Mouse (Mus musculus): ENCODE results near the gene Ajm1.

Gene Ajm1

DNA sequence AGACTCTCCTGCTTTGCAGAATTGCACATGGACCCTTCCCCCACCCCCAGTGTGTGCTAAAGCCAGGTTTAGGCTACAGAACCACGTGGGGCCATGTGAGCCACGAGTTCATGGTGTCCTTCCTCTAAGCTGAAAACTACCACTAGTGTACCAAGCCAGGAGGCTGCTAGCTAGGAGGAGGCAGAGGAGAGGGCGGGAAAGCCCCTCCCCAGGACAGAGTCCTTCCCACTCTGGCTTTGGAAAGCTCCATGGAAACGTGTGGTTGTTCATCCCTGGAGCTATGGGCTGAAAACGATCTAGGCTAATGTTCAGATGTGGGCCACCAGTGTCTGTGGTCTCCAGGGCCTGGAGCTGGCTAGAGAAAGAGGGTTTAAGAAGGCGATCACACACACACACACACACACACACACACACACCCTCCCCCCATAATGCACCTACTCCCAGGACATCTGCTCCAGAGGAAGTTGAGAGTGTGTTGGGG lies 896 bp downstream of the Ajm1 start:
- TF ChIP-seq CTCF (conservative IDR thresholded peaks at IDR 0.05; ENCODE audit: low read length): no peak
- TF ChIP-seq NANOG (IDR thresholded peaks at IDR 0.05; ENCODE audit: borderline replicate concordance, low read length): no peak
- no peak for TF ChIP-seq POU5F1 (IDR thresholded peaks at IDR 0.05; ENCODE audit: borderline replicate concordance, low read length)
- H3K36me3 ChIP-seq (ENCODE audit: insufficient read depth, low read length): peaks cover 36% of the 10 kb centered on the region
- no peaks in the 10 kb centered on the region for H3K9me3 ChIP-seq (ENCODE audit: low read length)
- peaks cover 80% of the 10 kb centered on the region for H3K4me1 ChIP-seq (replicated peaks; ENCODE audit: low read depth, low read length)
- peaks cover 63% of the 10 kb centered on the region for H3K27me3 ChIP-seq (ENCODE audit: insufficient read depth, low read length)
- peak overlapping the region; percentile 46; the same call in 1 of the 2 replicates for H3K4me3 ChIP-seq (replicated peaks; ENCODE audit: low read length)

DNA sequence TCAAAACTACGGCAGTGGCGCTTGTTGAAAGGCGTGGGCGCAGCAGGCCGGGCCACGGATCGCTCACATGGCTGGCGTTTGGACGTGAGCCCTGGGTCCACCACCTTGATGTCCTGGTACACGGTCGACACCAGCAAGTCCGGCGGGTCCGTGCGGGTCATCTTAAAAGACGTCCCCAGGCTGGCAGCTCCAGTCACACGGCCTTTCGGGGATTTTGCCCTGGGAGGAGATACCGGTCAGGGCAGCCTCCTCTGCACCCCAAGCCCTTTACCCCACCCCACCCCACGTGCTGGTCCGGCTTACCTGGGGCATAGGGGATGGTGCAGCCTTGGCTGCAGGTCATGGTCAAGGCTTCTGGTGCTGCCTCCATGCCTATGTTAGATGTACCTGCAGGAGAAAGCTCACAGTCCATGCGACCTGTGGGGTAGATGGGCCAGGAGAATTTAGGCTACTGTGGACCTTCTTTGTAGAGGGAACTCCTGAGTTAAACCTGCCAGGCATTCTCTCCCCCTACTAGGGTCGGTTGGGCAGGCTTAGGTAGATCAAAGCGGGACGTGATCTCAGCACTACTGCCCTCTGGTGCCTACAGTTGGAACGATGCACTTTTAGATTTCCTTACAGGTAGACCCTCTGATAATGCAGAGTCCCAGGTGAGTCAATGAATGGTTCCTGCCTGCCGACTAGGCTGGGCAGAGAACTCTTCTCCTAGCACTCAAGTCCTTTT lies 1.7 kb downstream of the Ajm1 start:
- H3K4me1 ChIP-seq (replicated peaks; ENCODE audit: low read depth, low read length): peaks cover 83% of the 10 kb centered on the region
- H3K27me3 ChIP-seq (ENCODE audit: insufficient read depth, low read length): peaks cover 67% of the 10 kb centered on the region
- H3K4me3 ChIP-seq (replicated peaks; ENCODE audit: low read length): peak overlapping the region; percentile 69
- H3K9me3 ChIP-seq (ENCODE audit: low read length): no peaks in the 10 kb centered on the region
- TF ChIP-seq CTCF (conservative IDR thresholded peaks at IDR 0.05; ENCODE audit: low read length): peak; percentile 57
- TF ChIP-seq NANOG (IDR thresholded peaks at IDR 0.05; ENCODE audit: borderline replicate concordance, low read length): no peak
- TF ChIP-seq POU5F1 (IDR thresholded peaks at IDR 0.05; ENCODE audit: borderline replicate concordance, low read length): no peak
- H3K36me3 ChIP-seq (ENCODE audit: insufficient read depth, low read length): peaks cover 29% of the 10 kb centered on the region

DNA sequence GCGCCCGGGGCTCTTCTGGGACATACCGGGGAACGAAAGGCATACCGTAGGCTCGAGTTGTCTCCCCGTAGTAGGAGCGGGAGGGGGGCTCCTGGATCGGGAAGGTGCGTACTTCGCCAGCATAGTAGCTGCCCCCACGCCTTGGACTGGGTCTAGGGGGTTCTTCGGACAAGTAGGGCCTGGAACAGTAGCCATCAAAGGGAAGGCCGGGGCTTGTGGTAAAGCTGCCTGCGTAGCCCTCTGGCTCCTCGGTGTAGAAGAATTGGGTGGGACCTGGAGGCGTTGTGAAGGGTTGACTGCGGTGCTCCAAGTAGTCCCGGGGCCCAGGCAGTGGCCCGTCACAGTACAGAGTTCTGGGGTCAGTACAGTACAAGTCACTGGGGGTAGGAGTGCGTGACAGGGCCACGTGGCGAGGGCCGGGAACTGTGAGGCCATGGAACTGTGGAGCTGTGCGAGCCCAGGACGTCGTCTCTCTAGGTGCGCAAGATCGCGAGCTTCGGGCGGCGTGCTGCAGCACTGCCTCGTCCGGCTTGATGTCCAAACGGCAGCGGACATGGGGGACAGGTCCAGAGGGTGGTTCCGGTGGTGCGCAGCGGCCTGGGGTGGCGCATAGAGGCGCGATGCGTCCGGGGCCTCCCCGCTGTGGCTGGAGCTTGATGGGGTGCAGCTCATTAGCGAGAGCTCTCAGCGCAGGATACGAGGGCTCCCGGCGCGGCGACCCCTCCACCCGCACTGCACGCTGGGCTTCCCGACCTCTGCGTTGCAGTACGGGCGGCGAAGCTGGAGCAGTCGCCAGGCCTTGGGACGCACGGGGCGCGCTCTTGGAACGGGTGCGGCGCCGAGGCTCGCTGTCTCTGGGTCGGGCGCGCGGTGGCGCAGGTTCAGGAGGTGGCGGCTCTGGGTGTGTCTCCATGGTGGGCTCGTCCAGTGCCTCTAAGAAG lies 2.5 kb downstream of the Ajm1 start:
- H3K4me3 ChIP-seq (replicated peaks; ENCODE audit: low read length): peak overlapping the region; percentile 69
- peaks cover 78% of the 10 kb centered on the region for H3K4me1 ChIP-seq (replicated peaks; ENCODE audit: low read depth, low read length)
- peaks cover 20% of the 10 kb centered on the region for H3K36me3 ChIP-seq (ENCODE audit: insufficient read depth, low read length)
- peaks cover 67% of the 10 kb centered on the region for H3K27me3 ChIP-seq (ENCODE audit: insufficient read depth, low read length)
- no peak for TF ChIP-seq POU5F1 (IDR thresholded peaks at IDR 0.05; ENCODE audit: borderline replicate concordance, low read length)
- no peak for TF ChIP-seq NANOG (IDR thresholded peaks at IDR 0.05; ENCODE audit: borderline replicate concordance, low read length)
- no peaks in the 10 kb centered on the region for H3K9me3 ChIP-seq (ENCODE audit: low read length)

DNA sequence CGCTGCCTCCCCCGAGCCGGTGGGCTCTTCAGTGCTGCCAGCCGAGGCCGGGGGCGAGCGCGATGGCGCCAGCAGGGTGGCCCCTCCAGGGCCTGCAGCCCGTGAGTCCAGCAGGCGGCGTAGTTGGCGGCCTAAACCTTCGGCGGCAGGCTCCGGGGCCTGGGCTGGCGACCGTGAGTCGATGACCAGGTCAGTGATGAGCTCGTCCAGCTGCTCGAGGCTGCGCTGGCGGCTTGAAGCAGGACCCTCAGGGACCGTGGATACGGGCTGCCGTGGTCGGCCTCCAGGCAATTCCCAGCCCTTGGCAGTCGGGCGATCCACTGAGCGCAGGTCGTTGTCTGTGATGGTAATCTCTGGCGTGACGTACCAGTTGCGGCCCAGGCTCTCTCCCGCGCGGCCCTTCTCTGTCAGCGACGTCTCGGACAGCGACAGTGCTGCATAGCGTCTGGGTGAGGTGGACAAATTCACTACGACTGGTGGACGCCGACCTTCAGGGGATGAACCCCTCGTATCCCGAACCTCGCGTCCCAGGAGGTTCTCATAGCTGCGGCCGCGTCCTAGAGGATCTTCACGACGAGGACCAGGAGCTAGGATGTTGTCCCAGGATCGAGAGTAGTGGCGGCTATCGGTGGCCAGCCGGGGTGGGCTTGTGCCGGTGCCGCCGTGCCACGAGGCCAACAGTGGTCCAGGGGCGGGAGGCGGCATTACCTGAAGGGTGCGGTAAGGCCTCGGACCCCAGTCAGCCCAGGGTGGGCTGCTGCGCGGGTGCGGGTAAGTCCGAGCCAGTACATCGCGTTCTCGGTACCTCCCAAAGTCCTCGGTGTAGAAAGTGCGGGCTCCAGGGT lies 3.4 kb downstream of the Ajm1 start:
- peaks cover 16% of the 10 kb centered on the region for H3K36me3 ChIP-seq (ENCODE audit: insufficient read depth, low read length)
- peaks cover 67% of the 10 kb centered on the region for H3K27me3 ChIP-seq (ENCODE audit: insufficient read depth, low read length)
- peaks cover 78% of the 10 kb centered on the region for H3K4me1 ChIP-seq (replicated peaks; ENCODE audit: low read depth, low read length)
- TF ChIP-seq POU5F1 (IDR thresholded peaks at IDR 0.05; ENCODE audit: borderline replicate concordance, low read length) (no peak), NANOG (IDR thresholded peaks at IDR 0.05; ENCODE audit: borderline replicate concordance, low read length) (no peak), CTCF (conservative IDR thresholded peaks at IDR 0.05; ENCODE audit: low read length) (no peak)
- peak overlapping the region; percentile 69 for H3K4me3 ChIP-seq (replicated peaks; ENCODE audit: low read length)
- H3K9me3 ChIP-seq (ENCODE audit: low read length): no peaks in the 10 kb centered on the region

DNA sequence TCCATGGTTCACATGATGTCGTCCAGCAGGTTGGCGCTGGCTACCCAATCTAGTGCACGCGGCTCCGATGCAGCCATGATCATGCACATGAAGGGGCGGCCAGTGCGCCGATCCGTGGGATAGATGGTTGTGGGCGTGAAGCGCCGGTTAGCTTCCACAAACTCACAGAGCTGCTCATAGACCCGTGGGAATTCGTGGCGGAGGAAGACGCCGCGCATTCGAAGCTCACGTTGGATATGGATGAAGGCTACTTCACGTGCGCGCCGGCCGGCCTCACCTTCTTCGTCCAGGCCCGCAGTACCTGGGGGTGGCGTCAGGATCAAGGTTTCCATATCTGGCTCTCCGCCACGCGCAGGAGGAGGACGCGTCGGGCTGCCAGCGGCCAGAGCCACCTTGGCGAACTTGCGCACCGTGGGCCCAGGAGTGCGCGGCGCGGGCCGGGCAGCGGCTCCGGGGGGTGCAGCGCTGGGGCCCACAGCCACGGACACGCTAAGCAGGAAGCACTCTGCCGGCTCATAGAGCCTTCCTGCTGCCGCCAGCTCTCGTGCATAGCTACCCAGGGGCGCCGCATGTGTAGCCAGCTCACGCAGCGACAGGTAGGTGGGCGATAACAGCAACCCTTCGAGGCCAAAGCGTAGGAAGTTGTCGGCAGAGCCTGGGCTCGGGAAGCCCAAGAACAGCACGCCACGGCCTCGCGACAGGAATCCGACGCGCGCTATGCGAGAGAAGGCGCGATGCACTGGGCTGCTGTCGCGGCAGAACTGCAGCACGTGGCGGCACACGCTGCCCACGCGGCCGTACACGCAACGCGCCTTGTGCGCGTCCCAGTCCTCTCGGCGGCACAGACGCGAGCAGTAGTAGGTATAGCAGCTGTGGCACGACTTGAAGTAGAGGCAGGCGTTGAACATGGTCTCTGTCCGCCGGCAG lies 4.3 kb downstream of the Ajm1 start:
- H3K9me3 ChIP-seq (ENCODE audit: low read length): no peaks in the 10 kb centered on the region
- peaks cover 66% of the 10 kb centered on the region for H3K27me3 ChIP-seq (ENCODE audit: insufficient read depth, low read length)
- peak overlapping the region; percentile 69 for H3K4me3 ChIP-seq (replicated peaks; ENCODE audit: low read length)
- TF ChIP-seq POU5F1 (IDR thresholded peaks at IDR 0.05; ENCODE audit: borderline replicate concordance, low read length): no peak
- no peak for TF ChIP-seq NANOG (IDR thresholded peaks at IDR 0.05; ENCODE audit: borderline replicate concordance, low read length)
- no peak for TF ChIP-seq CTCF (conservative IDR thresholded peaks at IDR 0.05; ENCODE audit: low read length)
- H3K4me1 ChIP-seq (replicated peaks; ENCODE audit: low read depth, low read length): peaks cover 71% of the 10 kb centered on the region
- peaks cover 15% of the 10 kb centered on the region for H3K36me3 ChIP-seq (ENCODE audit: insufficient read depth, low read length)

DNA sequence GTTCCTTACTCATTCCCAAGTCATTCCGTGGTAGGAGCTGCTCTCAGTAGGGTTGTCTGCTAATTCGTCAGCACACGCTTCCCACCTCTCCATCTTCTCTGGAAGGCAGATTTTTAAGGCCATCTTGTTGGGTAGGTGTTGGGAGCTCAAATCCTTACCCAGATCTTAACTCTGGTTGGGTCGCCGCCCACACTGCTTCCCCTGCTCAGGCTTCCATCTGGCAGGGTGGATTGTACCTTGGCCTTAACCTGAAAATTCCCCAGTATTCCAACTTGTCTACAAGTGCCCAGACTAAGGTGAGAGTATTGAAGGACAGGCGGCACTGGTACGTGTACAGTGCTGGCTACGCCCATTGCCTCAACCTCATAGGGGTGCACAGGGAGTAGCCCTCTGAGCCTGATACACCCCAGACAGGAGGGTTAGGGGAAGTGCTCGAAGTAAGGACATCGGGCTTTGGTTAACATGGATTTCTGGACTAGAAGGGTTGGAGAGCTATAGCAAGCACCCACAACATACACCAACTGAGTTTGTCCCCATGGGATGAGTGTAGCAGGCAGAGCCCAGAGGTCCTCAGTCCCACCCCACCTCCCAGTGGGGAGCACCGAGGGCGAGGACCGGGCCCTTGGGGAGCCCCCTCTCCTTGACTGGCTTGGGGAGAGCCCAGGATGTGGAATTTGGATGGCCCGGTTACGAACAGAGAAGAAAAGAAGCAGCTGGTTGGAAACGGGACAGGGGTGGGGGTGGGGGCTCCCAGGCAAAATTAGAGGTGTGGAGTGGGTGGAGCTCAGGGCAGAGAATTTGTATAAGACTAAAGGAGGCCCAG lies 5.3 kb downstream of the Ajm1 start:
- TF ChIP-seq POU5F1 (IDR thresholded peaks at IDR 0.05; ENCODE audit: borderline replicate concordance, low read length) (no peak), CTCF (conservative IDR thresholded peaks at IDR 0.05; ENCODE audit: low read length) (no peak), NANOG (IDR thresholded peaks at IDR 0.05; ENCODE audit: borderline replicate concordance, low read length) (no peak)
- H3K4me1 ChIP-seq (replicated peaks; ENCODE audit: low read depth, low read length): peaks cover 63% of the 10 kb centered on the region
- H3K9me3 ChIP-seq (ENCODE audit: low read length): no peaks in the 10 kb centered on the region
- peaks cover 60% of the 10 kb centered on the region for H3K27me3 ChIP-seq (ENCODE audit: insufficient read depth, low read length)
- peaks cover 21% of the 10 kb centered on the region for H3K36me3 ChIP-seq (ENCODE audit: insufficient read depth, low read length)
- peak overlapping the region; percentile 69; the same call in 1 of the 2 replicates for H3K4me3 ChIP-seq (replicated peaks; ENCODE audit: low read length)

All from E14TG2a.4 (cell line).